Mouse (Mus musculus) frontal cortex, adult 2 months (tissue): ENCODE results near the gene Ankrd36. TPM values are rescaled to one million over a fixed set of nuclear protein-coding genes. Genes with fewer than 3 reads are reported as not detected.
A peak's percentile ranks its signal among the peaks of the same experiment; 100 is the strongest.
"Not testable (repeated sequence)": the region's sequence is repeated elsewhere in the genome, so short reads cannot be mapped to it uniquely, and the experiment has no call there.

ENCODE experiments used
- DNase-seq, 2 experiments: peaks; one replicate each; pipeline ENCODE4 v3.0.0; 2022; ENCODE audit warnings: low spot score in 1 of 2; ENCODE audit errors: extremely low spot score in 1 of 2
- polyA plus RNA-seq: library from polyadenylated mRNA; depleted of rRNA; stranded (reverse); fragments of >200 nt; gene quantifications from 2 replicates; pipeline ENCODE4 v1.2.3, GENCODE M21; 2012

The Ankrd36 gene
- polyA plus RNA-seq, 1 experiment = not detected

- not testable (repeated sequence) for DNase-seq
These were observed 24.8 kb upstream of the Ankrd36 start for GRCm38 (mm10) chr11:5544709-5545108.

GRCm38 (mm10) chr11:5545457-5545856 lies 24.0 kb upstream of the Ankrd36 start:
- no peak for DNase-seq

- no peak for DNase-seq
These were observed 22.8 kb upstream of the Ankrd36 start for GRCm38 (mm10) chr11:5546693-5547092.

- no peak for DNase-seq
These were observed 18.1 kb upstream of the Ankrd36 start for GRCm38 (mm10) chr11:5551430-5551829.

DNA sequence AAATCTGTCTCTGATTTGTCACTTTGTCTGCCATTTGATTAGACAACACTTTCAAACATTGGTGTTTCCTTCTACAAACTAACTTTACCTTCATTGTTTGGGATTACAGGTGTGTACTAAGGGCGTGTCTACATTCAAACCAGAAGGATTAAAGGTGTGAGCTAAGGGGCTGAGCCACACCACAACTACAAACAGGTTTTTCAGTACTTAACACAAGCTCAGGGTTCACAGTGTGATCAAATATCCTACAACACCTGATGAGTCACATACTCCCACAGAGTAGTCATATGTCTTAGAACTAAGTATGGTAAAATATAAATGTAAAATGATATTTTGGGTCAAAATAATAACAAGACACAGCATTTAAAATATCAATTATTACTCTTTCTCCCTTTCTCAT lies 17.6 kb upstream of the Ankrd36 start:
- DNase-seq = no peak

- no peak for DNase-seq
These were observed 9.2 kb upstream of the Ankrd36 start for GRCm38 (mm10) chr11:5560273-5560672.

GRCm38 (mm10) chr11:5562625-5563268 lies 6.7 kb upstream of the Ankrd36 start:
- DNase-seq = no peak

- no peak for DNase-seq
These were observed 5.6 kb upstream of the Ankrd36 start for GRCm38 (mm10) chr11:5563898-5564297.

GRCm38 (mm10) chr11:5565596-5565995 lies 3.9 kb upstream of the Ankrd36 start:
- DNase-seq = no peak

DNA sequence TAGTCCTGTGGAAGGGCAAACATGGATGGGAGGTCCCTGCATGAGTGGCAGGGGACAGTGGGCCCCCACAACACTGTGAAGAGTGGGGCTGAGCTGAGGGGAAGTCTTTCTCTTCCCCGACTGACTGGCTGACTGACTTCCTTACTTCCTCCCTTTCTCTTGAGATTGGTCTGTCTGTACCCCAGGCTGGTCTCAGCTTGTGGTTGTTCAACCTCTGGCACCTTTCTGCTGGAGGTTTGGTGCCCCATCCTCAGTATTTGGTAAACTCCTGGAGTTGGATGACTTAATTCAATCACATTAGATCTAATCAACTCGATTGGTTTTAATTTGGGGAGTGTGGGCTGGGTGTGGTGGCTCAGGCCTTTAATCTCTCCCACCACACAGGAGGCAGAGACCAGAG lies 3.0 kb upstream of the Ankrd36 start:
- no peak for DNase-seq

GRCm38 (mm10) chr11:5567654-5568053 lies 1.8 kb upstream of the Ankrd36 start:
- no peak for DNase-seq

- no peak for DNase-seq
These were observed 1.4 kb upstream of the Ankrd36 start for GRCm38 (mm10) chr11:5568082-5568481.

DNA sequence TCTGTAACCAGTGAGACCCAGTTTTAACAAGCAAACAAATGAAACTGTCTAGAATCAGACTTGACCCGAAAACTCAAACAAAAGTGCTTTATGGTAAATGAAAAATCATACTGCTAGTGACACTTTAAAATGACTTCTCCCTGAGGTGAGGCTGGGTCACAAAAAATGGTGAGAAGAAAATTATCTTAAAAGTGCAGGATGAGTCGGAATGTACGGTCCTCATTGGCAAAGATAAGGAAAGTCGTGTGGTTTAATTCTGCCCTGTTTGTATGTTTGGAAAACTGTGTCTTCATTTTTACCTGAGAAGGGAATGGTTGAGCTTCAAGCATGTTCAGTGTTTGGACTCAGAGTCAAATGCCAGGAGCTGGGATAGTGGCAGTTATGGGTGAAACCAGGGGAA lies 2.4 kb downstream of the Ankrd36 start:
- DNase-seq = no peak

DNA sequence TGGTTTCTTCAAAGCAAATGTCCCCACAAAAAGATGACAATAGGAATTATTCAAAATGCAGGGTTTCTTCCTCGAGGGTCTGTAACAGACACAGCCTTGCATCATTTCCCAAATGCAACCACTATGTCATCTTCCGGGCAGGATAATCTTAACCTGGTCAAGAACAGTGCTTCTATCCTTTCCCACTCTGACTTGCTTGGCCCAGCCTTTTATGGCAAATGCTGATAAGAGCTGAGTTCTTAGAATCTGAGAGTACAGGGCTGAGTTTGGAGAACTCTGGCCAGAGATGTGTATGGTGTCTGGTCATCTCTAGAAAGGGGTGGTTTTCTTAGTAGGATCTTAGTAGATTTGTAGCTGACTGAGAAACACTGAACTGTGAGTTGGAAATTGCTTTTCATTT lies 4.3 kb downstream of the Ankrd36 start:
- no peak for DNase-seq

DNA sequence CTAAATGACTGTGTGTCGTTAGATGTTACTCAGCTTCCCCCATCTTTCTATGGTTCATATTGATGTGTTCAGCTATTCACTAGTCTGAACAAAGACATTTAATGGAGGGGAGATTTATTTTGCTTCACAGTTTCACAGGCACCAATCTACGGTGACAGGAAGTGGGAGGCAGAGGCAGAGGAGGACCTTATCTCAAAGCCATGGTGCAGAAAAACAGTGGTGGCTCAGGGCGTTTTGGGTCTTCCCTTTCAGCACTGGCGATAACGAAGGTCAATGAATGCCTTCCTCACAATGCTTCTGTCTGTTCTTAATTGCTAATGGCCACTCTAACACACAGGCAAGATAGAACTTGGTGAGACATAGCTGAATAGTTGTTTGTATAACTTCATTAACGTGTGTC lies 5.6 kb downstream of the Ankrd36 start:
- no peak for DNase-seq

DNA sequence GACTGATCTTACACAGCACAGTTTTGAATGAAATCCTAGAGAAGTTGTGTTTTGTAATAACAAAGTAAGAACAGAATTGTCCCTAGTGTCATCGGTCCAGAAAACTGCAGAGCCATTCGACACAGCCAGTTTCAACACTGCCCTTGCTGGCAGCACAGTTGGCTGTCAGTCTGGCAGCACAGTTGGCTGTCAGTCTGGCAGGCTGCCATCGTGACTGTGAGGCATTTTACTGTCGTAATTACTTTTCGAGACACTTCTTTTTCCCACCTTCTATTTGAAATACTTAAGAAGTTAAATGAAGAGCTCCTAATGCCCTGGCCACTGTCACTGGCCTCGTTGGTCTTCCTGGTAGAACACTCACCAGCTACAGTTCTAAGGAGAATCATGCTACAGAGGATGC lies 22.9 kb downstream of the Ankrd36 start:
- peak in 1 of 2 experiments; percentile 40 for DNase-seq

DNA sequence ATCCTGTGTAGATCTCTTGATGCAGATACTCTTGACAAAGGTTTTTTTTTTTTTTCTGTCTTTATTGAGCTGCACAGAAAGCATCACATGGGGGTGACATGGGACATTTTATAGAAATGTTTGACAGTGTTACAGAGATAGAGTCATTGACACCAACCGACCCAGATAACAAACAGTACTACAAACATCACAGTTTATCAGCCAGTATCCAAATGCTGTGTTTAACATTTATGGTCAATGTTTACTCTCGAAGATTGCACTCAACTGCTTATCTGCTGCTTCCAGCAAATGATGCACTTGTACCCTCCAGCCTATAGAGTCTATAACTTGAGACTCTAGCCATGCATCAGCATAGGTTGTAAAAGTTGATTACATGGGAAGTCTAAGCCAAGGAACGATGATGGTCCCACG lies 25.9 kb downstream of the Ankrd36 start:
- DNase-seq = no peak

- DNase-seq = no peak
These were observed 26.3 kb downstream of the Ankrd36 start for GRCm38 (mm10) chr11:5595792-5596191.

GRCm38 (mm10) chr11:5596756-5597155 lies 27.3 kb downstream of the Ankrd36 start:
- no peak for DNase-seq

DNA sequence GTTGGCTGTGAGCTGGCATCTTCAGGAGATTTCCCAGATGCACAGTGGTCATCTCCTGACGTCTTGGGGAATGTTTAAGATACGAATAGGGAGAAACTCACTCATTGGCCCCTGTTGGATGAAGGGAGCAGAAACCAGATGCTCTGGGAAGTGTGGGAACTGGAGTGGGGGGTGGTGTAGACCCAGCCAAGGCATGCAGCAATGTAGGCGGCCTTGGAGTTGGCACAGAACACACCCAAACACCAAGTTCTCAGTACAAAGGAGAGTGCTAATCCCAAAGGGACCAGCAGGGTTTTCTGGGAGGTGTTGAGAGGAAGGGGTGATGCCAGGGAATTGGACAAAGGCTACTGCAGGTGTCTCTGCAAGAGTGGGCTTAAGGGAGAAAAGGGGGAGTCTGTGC lies 35.9 kb downstream of the Ankrd36 start:
- peak in 1 of 2 experiments; percentile 16 for DNase-seq

DNA sequence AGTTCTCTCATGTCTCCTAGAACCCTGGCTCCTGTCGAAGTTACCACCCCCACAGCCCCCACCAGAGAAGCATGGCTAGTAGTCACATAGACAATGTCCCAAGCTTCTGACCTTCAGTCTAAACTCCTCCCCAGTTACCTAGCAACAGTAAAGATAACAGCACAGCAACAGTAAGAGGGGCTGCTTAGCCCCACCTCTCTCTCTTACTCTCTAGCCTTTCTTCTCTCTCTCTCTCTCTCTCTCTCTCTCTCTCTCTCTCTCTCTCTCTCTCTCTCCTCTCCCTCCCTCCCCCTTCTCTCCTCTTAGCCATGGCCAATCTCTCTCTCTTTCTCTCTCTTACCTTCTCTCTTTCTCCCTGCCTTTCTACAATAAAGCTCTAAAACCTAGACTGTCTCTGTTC lies 42.4 kb downstream of the Ankrd36 start:
- DNase-seq = not testable (repeated sequence)

DNA sequence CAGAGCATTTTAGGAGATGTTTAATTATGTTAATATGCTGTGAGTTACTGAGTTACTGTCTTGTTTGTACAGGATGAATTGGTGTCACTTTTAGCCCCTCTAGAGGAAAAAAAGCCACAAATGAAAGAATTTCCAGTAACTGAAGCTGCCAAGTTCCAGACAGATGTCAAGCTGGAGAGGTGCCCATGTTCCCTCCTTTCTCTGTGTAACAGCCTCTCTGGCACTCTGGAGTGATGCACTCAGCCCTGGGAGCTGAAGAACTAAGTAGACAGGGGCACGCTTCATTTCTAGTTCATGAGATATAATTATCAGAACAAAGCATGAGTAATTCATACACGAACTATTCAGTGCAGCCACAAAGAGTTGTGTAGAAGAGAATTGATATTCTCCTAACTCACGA lies 45.0 kb downstream of the Ankrd36 start:
- DNase-seq = peak in 1 of 2 experiments; percentile 28

DNA sequence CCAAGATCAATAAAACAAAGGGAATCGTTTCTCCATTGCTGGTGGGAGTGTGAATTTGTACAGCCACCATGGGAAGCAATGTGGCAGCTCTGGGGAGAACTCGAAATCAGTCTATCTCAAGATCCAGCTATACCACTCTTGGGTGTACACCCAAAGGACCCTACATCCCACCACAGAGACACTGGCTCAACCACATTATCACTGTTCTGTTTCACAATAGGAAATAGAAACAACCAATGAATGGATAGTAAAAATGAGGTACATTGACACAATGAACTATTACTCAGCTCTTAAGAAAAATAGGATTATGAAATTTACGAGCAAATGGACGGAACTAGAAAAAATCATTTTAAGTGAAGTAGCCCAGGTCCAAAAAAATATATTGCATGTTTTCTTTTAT lies 55.6 kb downstream of the Ankrd36 start:
- no peak for DNase-seq
